Mouse (Mus musculus) layer of hippocampus, adult 9-11 months (tissue): ENCODE measurements around the gene Bcdin3d.

Experiments
- DNase-seq: peaks from one replicate; pipeline ENCODE4 v3.0.0; 2022

Gene Bcdin3d

DNA sequence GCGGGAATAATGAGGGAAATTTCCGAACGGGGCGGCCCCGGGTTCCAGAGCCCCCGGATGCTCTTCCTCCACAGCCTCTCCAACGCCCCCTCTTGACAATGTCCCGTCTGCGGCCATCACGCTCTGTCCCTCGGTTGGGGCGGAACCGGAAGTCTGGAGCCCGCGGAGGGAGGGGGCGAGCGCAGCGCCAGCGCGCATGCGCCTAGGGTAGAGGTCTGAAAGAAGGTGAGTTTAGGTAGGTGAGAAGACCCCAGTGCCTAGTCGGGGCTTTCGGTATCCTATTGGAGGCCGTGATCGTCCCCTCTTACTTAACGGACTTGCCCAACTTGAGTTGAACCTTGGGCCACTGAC lies at the start of gene Bcdin3d:
Bcdin3d (minus strand) TSS at position 155 of the 351 bp plus-strand sequence.
- peak; percentile 85 for DNase-seq

DNA sequence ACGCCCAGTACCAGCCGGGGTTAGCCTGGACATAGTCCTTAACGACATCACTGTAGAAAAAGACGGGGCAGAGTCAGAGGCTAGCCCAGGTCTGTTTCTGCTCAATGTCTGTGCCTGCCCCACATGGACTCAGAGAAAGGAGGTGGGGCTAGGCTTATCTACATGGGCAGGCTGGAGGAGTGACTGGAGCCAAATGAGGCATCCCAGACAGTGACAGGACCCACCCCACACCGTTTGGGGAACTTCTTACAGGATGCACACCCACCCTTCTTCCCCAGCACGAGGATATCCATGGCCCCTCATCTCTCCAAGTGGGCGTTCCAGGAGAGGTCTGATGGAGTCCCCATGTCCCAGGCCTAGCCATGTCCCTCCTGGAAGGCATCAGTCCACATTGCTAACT lies 45.8 kb upstream of the Bcdin3d start:
- no peak for DNase-seq

DNA sequence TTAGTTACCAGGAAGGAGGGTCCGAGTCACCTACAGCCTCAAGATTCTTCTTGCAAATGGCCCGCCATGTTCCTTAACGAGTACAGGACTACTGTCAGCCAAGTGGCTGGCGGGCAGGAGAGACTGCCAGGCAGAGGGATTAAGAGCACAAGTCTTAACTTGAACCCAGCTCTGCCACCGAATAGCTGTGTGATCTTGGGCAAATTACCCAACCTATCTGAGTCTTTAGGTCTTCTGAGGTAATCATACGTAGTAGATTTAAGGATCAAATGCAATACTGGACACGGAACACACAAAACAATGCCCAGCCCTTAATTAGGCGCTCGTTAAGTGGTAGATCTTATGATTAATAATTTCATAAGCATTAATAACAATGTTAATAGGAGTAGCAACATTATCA lies 45.1 kb upstream of the Bcdin3d start:
- DNase-seq: no peak

DNA sequence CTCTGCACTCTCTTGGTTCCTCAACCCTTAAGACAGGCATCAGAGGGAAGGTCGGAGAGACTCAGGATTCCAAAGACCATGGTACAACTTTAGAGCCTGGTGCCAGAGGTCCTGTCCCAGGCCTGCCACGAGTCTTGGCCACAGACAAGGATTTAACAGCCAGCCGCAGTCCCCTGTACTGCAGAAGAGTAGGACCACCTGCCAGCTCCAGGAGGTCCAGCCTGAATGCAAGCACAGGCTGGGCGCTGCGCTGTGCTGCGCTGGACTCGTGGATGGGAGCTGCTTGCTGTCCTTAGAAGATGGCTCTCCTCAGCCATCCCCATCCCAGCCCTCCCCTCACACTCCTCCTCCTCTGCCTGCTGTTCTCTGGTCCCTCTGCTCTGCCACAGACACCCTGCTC lies 43.2 kb upstream of the Bcdin3d start:
- DNase-seq: no peak

DNA sequence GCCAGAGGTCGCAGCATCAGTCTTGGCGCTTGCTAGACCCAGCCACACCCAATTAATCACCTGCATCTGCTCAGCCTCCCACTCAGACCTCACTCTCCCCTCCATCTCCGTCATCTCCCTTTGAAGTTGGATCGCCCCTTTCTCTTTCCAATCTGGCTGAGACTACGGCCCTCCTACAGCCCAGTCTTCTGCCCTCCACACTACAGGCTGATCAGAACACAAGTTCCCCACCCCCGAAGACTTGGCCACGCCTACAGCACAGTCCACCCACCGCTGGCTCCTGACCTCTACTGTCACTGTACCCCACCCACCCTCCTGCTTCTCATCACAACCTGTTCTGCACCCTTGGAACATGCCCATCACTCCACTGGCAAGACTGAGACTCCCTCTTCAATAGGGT lies 42.2 kb upstream of the Bcdin3d start:
- no peak for DNase-seq

DNA sequence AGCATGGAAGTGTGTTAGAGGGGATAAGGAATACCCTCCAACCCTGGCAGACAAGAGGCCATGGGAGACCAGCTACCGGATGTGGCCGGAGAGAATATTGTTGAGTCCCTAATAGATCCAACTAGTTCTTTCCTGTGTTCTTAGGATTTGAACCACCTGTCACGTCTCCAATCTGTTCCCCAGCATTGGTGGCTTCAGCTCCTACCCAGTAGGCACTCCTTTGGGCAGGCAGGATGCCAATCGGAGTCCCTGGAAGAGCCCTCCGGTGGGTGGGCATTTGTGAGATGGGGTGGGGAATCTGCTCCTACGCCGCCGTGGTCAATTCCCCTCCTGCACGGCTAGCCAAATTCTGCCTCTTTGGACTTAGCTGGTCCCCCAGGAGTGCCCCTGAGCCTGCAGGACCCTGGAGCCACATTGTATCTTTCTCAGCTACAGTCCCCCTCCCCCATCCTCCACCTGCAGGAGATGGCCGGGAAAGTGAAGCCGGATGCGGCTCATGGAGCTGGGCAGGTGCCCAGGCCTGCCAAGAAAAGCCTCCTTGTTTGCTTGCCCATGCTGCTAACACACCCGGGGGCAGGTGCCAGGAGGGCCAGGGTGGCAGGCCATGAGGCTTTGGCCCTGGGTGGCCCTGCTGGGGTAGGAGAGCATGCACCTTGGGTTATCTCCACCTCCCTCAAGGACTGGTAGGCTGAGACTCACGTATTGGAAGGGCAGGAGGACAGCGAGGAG lies 37.4 kb upstream of the Bcdin3d start:
- DNase-seq: no peak

DNA sequence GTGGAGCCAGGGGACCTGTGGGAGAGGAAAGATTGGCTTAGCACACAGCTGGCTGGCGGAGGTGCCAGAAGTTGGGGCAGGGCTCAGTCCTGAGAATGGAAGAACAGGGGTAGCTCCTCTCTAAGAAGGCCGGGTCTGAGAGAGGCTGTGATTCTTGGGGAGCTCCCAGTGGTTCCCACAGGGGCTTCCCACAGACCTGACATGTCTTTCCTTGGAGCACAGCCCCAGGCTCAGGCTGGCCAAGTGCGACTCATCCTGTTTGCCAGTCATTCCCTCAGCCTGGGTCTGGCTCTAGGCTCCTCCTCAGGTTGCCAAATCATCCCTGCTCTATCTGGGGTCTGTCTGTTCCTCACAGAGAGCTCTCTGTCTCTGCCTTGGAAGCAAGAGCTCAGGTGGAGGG lies 36.1 kb upstream of the Bcdin3d start:
- DNase-seq: no peak

DNA sequence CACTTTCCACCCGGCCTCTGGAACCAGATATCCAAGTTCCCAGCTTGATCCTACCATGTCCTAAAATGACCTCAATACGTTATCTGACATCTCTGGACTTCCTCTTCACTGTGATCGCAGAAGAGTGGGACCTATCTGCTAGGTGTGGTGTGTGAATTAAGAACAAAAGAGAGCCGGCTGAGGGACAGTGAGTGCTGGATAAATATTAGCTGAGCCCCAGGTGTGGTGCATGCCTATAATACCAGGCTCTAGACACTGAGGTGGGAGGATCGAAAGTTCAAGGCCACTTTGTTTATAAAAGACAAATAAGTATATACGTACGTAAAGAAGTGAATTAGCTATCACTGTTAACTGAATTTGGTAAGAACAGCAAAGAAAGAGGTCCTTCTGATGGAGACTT lies 35.3 kb upstream of the Bcdin3d start:
- no peak for DNase-seq

DNA sequence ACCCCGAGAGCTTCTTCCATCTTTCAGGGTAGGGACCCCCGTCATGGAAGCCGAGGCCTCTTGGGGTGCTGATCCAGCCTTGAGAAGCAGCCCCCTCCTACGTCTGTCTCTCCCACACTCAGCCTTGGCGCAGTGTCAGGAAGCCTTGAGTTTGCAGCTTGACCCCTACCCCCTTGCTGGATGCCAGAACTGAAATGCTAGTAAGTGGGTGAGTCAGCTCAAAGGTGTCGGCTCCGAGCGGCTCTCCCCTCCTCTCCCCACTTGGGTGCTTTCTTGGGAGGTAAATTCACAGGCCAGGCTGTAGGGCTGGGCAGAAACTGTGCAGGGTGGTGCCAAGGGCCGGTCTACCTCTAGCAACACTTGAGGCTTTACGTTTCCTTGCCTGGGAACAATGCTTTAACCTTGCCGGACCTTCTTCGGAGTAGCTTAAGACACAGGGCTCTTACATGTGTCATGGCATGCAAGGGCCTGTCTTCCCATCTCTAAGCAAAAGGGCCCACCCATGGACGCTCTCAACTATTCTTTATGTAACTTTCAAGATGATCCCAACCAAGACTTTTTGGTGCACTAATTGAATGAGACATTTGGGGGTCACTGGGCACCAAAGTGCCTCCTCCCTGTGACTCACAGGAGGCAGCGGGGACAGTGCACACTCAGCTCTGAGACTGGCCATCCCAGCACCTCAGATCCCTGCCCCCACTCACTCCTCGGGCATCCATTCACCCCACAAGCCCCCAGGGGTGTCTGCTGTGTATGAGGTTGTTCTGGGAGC lies 31.0 kb upstream of the Bcdin3d start:
- DNase-seq: no peak

DNA sequence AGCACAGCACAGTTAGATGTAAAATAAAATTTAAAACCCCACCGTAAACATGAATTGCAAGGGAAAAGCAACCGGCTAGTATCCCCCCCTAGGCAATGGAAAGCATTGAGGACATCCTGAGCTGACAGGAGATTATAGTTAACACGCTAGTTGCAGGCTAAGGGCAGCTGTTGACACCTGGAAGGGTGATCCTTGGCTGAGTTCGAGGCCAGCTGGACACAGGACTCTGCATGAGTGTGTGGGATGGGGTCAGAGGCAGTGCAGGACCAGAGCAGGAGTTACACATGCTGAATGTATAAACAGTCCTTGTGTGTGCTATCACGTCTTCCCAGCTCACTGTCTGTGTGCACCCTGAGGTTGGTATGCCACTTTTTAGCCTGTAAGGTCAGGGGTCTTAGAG lies 28.7 kb upstream of the Bcdin3d start:
- DNase-seq: no peak

DNA sequence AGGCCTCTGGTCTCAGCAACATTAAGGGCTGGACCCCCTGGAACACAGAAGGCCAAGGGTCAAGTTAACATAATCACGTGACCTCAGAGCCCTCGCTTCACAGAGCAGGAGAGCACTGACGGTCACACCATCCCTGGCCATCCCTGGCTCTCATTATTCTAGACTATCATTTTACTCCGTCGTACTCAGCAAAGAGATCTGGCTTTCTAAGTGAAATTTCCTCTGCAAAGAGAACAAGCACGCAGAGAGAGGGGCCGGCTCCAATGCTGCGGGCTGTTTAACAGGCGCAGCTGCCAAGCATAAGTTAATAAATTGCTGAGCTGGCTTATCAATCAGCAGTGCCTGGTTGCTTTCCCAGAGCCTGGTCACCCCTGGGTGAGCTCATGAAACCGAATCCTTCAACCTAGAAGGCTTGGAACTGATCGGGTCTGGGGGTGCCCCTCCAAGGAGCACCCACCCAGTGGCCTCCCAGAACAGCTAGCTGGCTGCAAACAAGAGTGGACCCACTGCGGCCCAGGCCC lies 27.8 kb upstream of the Bcdin3d start:
- DNase-seq: no peak

DNA sequence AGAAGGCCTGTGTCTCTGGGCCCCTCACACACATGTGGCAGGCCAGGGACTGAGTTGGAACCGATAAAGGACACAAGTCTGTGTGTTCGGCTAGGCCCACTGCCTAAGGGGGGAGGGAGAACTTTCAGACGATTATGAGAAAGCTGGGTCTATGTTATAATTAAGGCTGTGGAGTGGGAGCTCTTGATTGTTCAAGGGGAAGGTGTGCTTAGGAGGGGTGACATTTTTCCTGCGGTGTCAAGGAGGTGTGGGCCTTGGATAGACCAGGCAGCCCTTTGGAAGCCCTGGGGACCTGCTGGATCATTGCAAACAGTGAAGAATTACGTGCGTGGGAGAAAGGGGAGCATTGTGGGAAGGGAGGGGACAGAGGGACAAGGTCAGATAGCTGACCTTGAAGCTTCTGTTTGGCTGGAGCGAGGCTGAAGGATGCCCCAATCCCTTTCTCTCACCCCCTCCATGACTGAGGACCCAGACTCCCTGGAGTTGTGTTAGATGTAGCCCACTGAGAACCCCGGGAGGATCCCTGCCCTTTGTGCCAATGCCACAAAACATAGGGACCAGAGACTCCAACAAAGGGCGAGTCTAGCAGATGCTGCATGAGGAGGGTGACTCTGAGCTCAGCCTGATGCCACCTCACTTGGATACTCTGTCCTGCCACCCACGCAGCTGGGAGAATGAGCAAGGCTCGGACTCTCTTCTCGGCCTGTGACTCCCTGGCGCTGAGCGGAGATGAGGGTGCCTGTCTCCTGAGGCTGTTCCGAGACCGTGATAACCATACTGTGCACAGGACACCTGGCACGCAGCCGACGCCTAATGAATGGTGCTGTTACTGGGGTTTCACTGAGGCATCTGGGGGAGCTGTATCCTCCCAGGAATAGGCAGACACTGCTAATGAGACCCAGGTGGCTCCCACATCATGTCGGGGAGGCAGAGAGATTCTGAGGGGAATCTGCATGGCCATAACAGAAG lies 27.0 kb upstream of the Bcdin3d start:
- peak; percentile 86 for DNase-seq

DNA sequence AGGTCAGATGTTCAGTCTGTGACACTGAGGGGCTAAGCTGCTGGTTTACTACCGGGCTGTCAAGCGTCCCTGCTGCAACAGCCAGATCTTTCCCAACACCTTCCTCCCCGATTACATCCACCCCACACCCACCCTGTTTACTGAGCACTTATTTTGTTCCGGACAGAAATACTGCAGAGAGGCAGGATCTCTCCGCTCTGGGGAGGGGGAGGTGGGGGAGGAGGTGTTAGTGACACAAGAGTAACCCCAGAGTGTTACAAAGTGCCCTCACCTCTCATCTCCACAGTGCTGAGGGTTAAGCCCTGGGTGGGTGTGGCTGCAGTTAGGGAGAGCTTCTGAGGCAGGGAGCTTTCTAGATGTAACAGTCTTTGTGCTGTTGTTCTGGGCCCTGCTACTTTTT lies 25.8 kb upstream of the Bcdin3d start:
- no peak for DNase-seq

DNA sequence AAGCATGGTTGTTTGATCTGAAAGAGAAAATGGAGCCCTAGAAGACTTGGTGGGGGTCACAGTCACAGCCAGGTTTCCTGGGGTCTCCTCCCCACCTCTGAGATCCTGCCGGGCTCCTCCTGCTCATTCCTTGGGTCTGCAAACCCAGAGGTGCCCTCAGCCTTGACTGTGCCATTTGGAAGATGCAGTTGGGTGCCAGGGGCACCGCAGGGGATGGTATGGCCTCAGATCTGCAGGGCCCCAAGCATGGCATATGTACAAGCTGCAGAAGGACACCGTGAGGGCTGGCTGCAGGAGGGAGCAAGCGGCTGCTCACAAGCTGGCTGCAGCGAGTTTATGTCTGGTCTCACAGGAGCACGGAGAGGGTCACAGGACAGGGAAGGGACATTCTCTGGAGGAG lies 25.2 kb upstream of the Bcdin3d start:
- DNase-seq: no peak

DNA sequence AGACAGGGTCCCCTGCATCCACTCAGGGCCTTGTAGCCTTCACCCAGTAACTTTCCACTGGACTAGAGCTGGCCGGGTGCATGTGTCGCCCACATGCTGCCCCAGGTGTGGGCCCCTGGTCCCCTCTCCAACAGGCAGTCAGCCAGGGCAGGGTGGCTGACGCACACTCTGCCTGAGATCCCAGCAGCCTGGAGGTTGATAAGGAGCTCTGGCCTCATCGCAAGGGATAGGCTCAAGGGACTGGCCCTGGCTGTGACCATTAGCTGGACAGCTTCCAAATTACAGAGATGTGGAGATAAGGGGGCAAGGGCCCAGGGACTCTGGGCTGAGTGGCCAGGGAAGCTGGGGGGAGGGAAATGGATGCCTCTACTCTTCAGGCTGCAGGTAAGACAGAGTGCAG lies 24.3 kb upstream of the Bcdin3d start:
- no peak for DNase-seq

DNA sequence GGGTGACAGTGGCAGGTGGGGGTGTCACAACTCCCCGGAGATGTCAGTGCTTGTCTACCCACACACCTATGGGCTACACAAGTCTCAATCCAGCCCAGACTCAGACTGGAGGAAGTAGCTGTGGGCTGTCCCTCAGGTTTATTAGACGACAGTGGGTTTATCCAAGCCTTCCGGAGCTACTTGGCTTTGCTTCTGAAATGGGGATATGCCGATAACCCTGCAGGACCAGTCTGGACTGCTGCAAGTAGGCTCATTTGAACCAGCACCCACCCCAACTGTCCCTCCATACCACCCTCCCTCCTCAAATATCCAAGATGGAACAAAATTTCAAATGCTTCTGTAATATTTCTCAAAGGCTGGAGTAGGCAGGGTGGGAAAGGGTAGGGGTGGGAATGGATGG lies 23.8 kb upstream of the Bcdin3d start:
- no peak for DNase-seq

DNA sequence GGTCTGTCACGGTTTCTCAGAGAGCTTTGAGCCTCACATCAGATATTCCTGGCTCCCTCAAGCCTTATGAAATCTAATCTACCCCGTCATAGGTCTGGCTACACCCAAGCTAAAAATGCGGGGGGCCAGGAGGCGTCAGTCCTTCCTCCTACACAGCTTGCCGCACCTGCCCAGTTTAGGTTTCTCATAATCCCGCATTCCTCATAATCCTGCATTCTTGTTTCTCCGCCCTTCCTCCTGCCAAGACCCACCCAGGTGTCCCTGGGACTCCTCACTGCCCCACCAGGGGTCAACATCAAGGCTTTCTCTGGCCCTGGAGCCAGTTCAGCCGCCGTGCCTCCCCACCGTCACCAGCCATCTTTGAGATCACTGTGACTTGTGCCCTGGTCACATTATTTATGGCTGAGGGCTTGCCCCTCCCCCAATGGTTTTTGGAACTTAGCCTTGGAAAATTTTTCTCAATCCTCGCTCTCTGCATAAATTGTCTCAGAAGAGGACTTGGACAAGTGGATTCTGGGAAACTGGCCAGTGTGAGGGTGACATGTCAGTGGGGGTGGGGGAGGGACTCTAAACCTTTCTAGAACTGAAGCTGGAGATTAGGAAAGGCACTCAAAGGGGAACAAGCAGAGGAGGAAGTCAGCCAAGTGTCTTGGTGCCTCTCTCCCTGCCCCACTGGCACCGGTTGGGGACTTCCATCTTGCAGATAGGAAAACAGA lies 23.2 kb upstream of the Bcdin3d start:
- DNase-seq: peak; percentile 78

DNA sequence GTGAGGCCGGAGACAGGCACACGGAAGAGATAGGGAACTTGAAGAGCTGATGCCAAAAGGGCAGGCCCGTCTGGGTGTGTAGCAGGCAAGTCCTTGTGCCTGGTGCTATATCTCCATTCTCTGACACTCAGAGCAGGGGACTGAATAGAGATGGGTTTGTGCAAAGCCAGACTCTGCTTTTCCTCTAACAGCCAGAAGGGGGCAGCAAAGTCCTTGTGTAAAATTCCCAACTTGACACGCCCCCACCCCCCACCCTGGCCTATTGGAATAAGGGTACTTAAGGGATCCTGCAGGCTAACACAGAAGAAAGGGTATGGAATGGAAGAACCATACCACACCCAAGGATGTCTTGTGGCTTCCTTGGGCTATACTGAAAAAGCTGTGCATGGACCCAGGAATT lies 22.5 kb upstream of the Bcdin3d start:
- DNase-seq: peak; percentile 67

DNA sequence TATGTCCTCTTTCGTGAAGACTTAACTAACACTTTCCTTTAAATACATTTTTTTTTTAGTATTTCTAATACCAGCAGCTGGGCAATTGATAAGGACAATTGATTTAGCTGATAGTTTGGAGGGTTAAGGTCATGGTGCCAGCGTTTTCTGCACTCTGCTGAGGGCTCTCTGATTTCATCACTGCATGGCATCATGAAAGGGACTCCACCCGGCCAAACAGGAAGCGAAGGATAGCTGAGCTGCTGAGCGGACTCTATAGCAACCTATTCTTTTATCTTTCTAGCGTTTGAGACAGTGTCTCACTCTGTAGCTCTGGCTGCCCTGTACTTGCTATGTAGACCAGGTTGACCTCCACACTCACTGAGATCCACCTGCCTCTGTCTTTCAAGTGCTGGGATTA lies 10.2 kb upstream of the Bcdin3d start:
- DNase-seq: no peak

DNA sequence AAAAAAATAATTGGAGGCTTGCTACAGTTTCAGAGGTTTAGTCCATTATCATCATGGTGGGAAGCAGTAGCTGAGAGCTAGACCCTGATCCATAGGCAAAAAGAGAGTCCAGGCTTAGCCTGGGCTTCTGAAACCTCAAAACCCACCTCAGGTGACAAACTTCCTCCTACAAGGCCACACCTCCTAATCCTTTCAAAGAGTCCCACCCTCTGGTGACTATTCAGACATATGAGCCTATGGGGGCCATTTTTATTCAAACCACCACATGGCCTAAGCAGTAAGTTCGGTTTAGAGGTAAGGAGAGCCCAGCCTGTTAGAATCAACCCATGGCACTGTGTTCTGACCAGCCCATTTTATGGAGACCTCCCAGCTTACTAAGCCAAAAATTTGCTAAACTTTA lies 1.3 kb upstream of the Bcdin3d start:
- no peak for DNase-seq

DNA sequence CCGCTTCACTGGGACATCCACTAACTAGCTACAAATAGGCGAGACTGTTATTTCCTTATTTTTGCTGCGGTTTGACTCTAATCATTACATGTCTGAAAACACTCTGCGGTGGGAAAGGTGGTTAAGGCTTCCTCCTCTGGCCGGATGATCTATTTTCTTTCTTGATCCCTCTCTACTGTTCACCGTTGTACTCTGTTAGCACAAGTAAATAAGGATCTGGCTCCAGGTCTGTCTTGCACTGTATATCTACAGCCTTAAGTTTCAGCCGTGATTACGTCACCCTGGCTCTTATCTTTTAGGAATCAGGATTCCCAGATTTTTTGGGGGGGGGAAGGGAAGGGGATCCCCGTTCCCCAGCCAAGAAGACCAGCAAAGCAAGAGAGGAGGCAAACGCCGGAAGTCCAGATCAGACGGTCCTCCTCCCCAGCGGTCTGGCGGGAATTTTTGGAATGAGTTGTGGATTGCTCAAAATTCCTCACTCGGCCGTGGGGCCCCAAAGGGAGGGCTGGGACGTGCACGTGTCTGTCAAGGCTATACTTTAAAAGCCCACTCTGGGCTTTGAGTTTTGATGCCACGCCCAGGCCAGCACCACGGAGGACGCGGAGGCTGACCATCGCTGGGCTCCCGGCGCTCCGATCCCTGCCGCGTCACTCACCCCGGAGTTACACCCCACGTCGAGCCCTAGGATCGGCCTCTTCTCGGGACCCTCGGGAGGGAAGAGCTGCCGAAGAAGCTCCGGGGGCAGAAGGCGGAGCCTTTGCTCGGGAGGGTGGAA lies 542 bp downstream of the Bcdin3d start:
- peak; percentile 34 for DNase-seq

DNA sequence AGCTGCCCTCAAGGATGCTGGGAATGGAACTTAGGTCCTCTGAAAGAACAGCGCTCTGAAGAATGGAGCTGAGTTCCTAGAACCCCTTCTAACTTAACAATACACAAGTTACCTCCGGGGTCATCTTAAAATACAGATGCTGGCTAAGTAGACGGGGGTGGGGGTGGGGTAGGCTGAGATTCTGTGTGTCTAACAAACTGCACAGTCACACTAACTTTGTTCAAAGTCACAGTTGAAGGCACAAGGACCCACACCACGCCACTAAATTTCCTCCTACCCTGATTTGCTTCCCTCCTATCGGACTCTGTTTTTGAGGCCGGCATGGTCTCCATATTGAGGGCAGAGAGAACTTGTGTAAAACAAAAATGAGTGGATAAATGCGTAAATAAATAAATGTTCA lies 1.6 kb downstream of the Bcdin3d start:
- no peak for DNase-seq
